ENCODE assay signal across 10 mouse cellular contexts in genomic region chr1:74015513-74016234, GRCm38 (mm10).
DNase-seq lines count a peak whose midpoint lies in the region; ATAC-seq and TF ChIP-seq lines count a peak whose summit lies in the region.
"Had no signal": no experiment of that assay in that cellular context is flagged by ENCODE, and none has a peak within 500 bp of the region (broad histone marks: within the 10 kb centered on the region; RNA-seq: fewer than 3 reads in every experiment).

No protein-coding gene starts in this region.

- TF ChIP-seq EP300 in CH12.LX (IDR thresholded peaks at IDR 0.05; ENCODE audit: low read length), result no peak

- DNase-seq in CH12.LX (ENCODE audit: extremely low read depth), result peak; percentile 7
- DNase-seq in embryonic facial prominence, embryonic 10.5 days (ENCODE audit: low spot score), result no peak
- no peak for DNase-seq in retina, postnatal 1 day
- no peak for DNase-seq in left cerebral cortex, adult 18-20 months (ENCODE audit: low spot score in 2 of 2)
- DNase-seq in embryo, embryonic 10 days (ENCODE audit: low spot score), result no peak
- DNase-seq: cerebellum, adult 8-10 months; thymus, adult 2 months had no signal

- H3K9me3 ChIP-seq in CH12.LX (replicated peaks; ENCODE audit: low read length), result peaks cover 2% of the 10 kb centered on the region
- 0 out of 2 replicates have a peak, but pooled peaks cover 6% of the 10 kb centered on the region for H3K9me3 ChIP-seq in embryonic facial prominence, embryonic 10.5 days
- H3K9me3 ChIP-seq in intestine, embryonic 16.5 days (ENCODE audit: control insufficient read depth, low read length), result no peaks in the 10 kb centered on the region; the same call in 1 of the 2 replicates
- peaks cover 3% of the 10 kb centered on the region; the same call in 1 of the 2 replicates for H3K9me3 ChIP-seq in lung, embryonic 15.5 days

- TF ChIP-seq POLR2A in CH12.LX (IDR thresholded peaks at IDR 0.05; ENCODE audit: low read depth, low read length), result no peak

- no peaks in the 10 kb centered on the region for H3K79me2 ChIP-seq in CH12.LX (replicated peaks; ENCODE audit: control insufficient read depth, extremely low read depth, insufficient read depth, poor library complexity, severe bottlenecking)

- no peak overlapping the region for H3K4me3 ChIP-seq in CH12.LX (replicated peaks in 1 of 3; ENCODE audit: low read depth in 2 of 3, low read length in 2 of 3, poor library complexity in 1 of 3)
- no peak overlapping the region for H3K4me3 ChIP-seq in embryonic facial prominence, embryonic 10.5 days
- no peak overlapping the region for H3K4me3 ChIP-seq in intestine, embryonic 16.5 days (ENCODE audit: low read length)
- no peak overlapping the region for H3K4me3 ChIP-seq in lung, embryonic 15.5 days
- H3K4me3 ChIP-seq: left cerebral cortex, adult 2 months had no signal

- ATAC-seq in intestine, embryonic 16.5 days, result no peak
- ATAC-seq in lung, embryonic 15.5 days (ENCODE audit: borderline replicate concordance, extremely low read depth, low FRiP score, low TSS enrichment), result peak; percentile 83

- H3K9ac ChIP-seq in CH12.LX (ENCODE audit: insufficient read depth, low read depth), result no peak overlapping the region
- H3K9ac ChIP-seq in intestine, embryonic 16.5 days (ENCODE audit: low read depth, low read length), result peak overlapping the region; percentile 29; the same call in 1 of the 2 replicates
- no peak overlapping the region for H3K9ac ChIP-seq in lung, embryonic 15.5 days

- H3K4me1 ChIP-seq in CH12.LX (ENCODE audit: control insufficient read depth in 1 of 2, insufficient read depth in 2 of 2), result peaks cover 0 to 15% of the 10 kb centered on the region in 2 experiments; a peak in 2 of 4 replicates
- peaks cover 39% of the 10 kb centered on the region for H3K4me1 ChIP-seq in embryonic facial prominence, embryonic 10.5 days
- peaks cover 22% of the 10 kb centered on the region for H3K4me1 ChIP-seq in intestine, embryonic 16.5 days (ENCODE audit: control insufficient read depth, insufficient read depth, low read length)
- peaks cover 71% of the 10 kb centered on the region for H3K4me1 ChIP-seq in lung, embryonic 15.5 days

- no peak for TF ChIP-seq RAD21 in CH12.LX (IDR thresholded peaks at IDR 0.05; ENCODE audit: low read depth, low read length)

- in situ Hi-C loops in CH12.LX (cut with MboI; ENCODE audit: low pct_ligation_motif_present, low pct_unique_long_range_greater_than_20kb, low sequenced_read_pairs), result no loop called here

- no peak overlapping the region for H3K27ac ChIP-seq in CH12.LX (ENCODE audit: insufficient read depth, low read depth)
- H3K27ac ChIP-seq in embryonic facial prominence, embryonic 10.5 days (replicated peaks), result peak overlapping the region; percentile 57
- H3K27ac ChIP-seq in intestine, embryonic 16.5 days (ENCODE audit: low read length), result peak overlapping the region; percentile 61
- H3K27ac ChIP-seq in lung, embryonic 15.5 days, result peak overlapping the region; percentile 89
- H3K27ac ChIP-seq: left cerebral cortex, adult 2 months had no signal

- no peak overlapping the region for H3K4me2 ChIP-seq in CH12.LX (ENCODE audit: insufficient read depth, low read depth, poor library complexity, severe bottlenecking)
- no peak overlapping the region for H3K4me2 ChIP-seq in intestine, embryonic 16.5 days (ENCODE audit: low read depth, low read length)
- no peak overlapping the region for H3K4me2 ChIP-seq in lung, embryonic 15.5 days

- no peak for TF ChIP-seq CTCF in CH12.LX (conservative IDR thresholded peaks at IDR 0.05 in 1 of 2, IDR thresholded peaks at IDR 0.05 in 1 of 2; ENCODE audit: low read depth in 2 of 2, low read length in 2 of 2)

- no peaks in the 10 kb centered on the region for H3K36me3 ChIP-seq in CH12.LX (replicated peaks in 1 of 2; ENCODE audit: control insufficient read depth in 1 of 2, insufficient read depth in 1 of 2, low read length in 1 of 2)
- peaks cover 29% of the 10 kb centered on the region for H3K36me3 ChIP-seq in embryonic facial prominence, embryonic 10.5 days (replicated peaks)
- H3K36me3 ChIP-seq in intestine, embryonic 16.5 days (ENCODE audit: control insufficient read depth, insufficient read depth, low read length), result no peaks in the 10 kb centered on the region
- H3K36me3 ChIP-seq in lung, embryonic 15.5 days, result peaks cover 8% of the 10 kb centered on the region; the same call in 1 of the 2 replicates

- 83% methylated on average over 8 of the region's 8 CpGs for WGBS in embryonic facial prominence, embryonic 10.5 days
- 61% methylated on average over 8 of the region's 8 CpGs for WGBS in intestine, embryonic 16.5 days
- 36% methylated on average over 8 of the region's 8 CpGs for WGBS in lung, embryonic 15.5 days

- peaks cover 4% of the 10 kb centered on the region for H3K27me3 ChIP-seq in CH12.LX (replicated peaks)
- no peaks in the 10 kb centered on the region for H3K27me3 ChIP-seq in embryonic facial prominence, embryonic 10.5 days (replicated peaks; ENCODE audit: low read depth, poor library complexity, severe bottlenecking)
- H3K27me3 ChIP-seq in intestine, embryonic 16.5 days (replicated peaks; ENCODE audit: control insufficient read depth, insufficient read depth, low read length), result no peaks in the 10 kb centered on the region
- no peaks in the 10 kb centered on the region for H3K27me3 ChIP-seq in lung, embryonic 15.5 days

- dilution Hi-C loops in CH12.LX (cut with MboI; ENCODE audit: extremely low pct_ligation_motif_present, extremely low pct_unique_long_range_greater_than_20kb, low sequenced_read_pairs), result no loop called here

TF ChIP-seq in CH12.LX, 34 proteins besides CTCF, POLR2A, EP300 and RAD21:
- TF ChIP-seq MYC (IDR thresholded peaks at IDR 0.05; ENCODE audit: low read depth, low read length) (no peak), KAT2A (IDR thresholded peaks at IDR 0.05; ENCODE audit: insufficient replicate concordance, low read length) (no peak), MAFK (IDR thresholded peaks at IDR 0.05; ENCODE audit: insufficient replicate concordance, low read length) (no peak), RCOR1 (conservative IDR thresholded peaks at IDR 0.05; ENCODE audit: low read depth, low read length) (no peak), TCF12 (IDR thresholded peaks at IDR 0.05; ENCODE audit: low read depth, low read length) (no peak), JUND (conservative IDR thresholded peaks at IDR 0.05; ENCODE audit: low read depth, low read length) (no peak), HCFC1 (IDR thresholded peaks at IDR 0.05; ENCODE audit: low read depth, low read length) (no peak), CHD2 (IDR thresholded peaks at IDR 0.05; ENCODE audit: low read length) (no peak)
